Mouse (Mus musculus): ENCODE results near the gene Fam102b. TPM values are rescaled to one million over a fixed set of nuclear protein-coding genes. Genes with fewer than 3 reads are reported as not detected.

Gene Fam102b
- polyA plus RNA-seq, 3 experiments from 2014 or later, result 0.82 to 4.4 (median 2.2) TPM

GRCm38 (mm10) chr3:109010489-109011260, 16.7 kb downstream of the Fam102b start:
- ATAC-seq, result peak; percentile 28

- ATAC-seq, result no peak
Observed at GRCm38 (mm10) chr3:109008180-109008579, 19.2 kb downstream of the Fam102b start.

- ATAC-seq, result no peak
Observed at GRCm38 (mm10) chr3:109005777-109006176, 21.6 kb downstream of the Fam102b start.

GRCm38 (mm10) chr3:108999173-108999572, 28.2 kb downstream of the Fam102b start:
- peak; percentile 54 for ATAC-seq

- ATAC-seq, result no peak
Observed at GRCm38 (mm10) chr3:108997762-108998161, 29.6 kb downstream of the Fam102b start.

- no peak for ATAC-seq
Observed at GRCm38 (mm10) chr3:108997284-108997683, 30.1 kb downstream of the Fam102b start.

- no peak for ATAC-seq
Observed at GRCm38 (mm10) chr3:108995379-108995778, 32.0 kb downstream of the Fam102b start.

GRCm38 (mm10) chr3:108994477-108994876, 32.9 kb downstream of the Fam102b start:
- ATAC-seq, result no peak

- no peak for ATAC-seq
Observed at GRCm38 (mm10) chr3:108989971-108990548, 37.3 kb downstream of the Fam102b start.

- no peak for ATAC-seq
Observed at GRCm38 (mm10) chr3:108987009-108987659, 40.3 kb downstream of the Fam102b start.

GRCm38 (mm10) chr3:108986534-108986933, 40.9 kb downstream of the Fam102b start:
- no peak for ATAC-seq

- no peak for ATAC-seq
Observed at GRCm38 (mm10) chr3:108983989-108984388, 43.4 kb downstream of the Fam102b start.

GRCm38 (mm10) chr3:108981946-108982345, 45.5 kb downstream of the Fam102b start:
- no peak for ATAC-seq

- ATAC-seq, result no peak
Observed at GRCm38 (mm10) chr3:108977340-108978030, 49.9 kb downstream of the Fam102b start.

- ATAC-seq, result peak; percentile 68
Observed at GRCm38 (mm10) chr3:108974920-108975485, 52.4 kb downstream of the Fam102b start.

GRCm38 (mm10) chr3:108973980-108974660, 53.3 kb downstream of the Fam102b start:
- no peak for ATAC-seq

- ATAC-seq, result no peak
Observed at GRCm38 (mm10) chr3:108966051-108966450, 61.4 kb downstream of the Fam102b start.

GRCm38 (mm10) chr3:108964361-108965044, 62.9 kb downstream of the Fam102b start:
- ATAC-seq, result no peak

GRCm38 (mm10) chr3:108963776-108964175, 63.6 kb downstream of the Fam102b start:
- no peak for ATAC-seq

- ATAC-seq, result no peak
Observed at GRCm38 (mm10) chr3:108963278-108963677, 64.1 kb downstream of the Fam102b start.

- no peak for ATAC-seq
Observed at GRCm38 (mm10) chr3:108961655-108962054, 65.8 kb downstream of the Fam102b start.

All from inflammation-experienced regulatory T-cells, adult 6 months (primary cell).